17 mouse cellular contexts compared by ENCODE assay signal in the genomic region with DNA sequence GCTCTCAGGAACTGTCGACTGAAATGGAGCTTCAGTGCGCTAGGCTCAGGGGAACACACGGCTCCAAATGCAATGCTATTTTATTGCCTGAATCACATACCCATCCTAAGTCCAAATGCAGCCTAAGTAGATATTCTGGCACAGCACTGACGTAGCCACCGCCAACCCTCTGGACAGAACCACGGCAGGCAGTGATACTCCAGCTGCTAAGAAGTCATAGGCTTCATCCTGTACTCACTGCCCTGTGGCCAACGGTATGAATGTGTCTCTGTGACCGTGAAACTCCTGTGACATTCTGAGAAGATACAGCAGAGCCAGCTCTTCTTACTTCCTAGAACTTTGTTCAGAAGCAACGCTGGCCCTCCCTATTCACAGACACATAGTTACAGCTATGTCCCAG. TPM values are rescaled to one million over a fixed set of nuclear protein-coding genes. Genes with fewer than 3 reads are reported as not detected.
"Had no signal": no experiment of that assay in that cellular context is flagged by ENCODE, and none has a peak within 500 bp of the region (broad histone marks: within the 10 kb centered on the region; RNA-seq: fewer than 3 reads in every experiment).

No protein-coding gene starts in this region.

- H3K4me2 ChIP-seq: limb, embryonic 13.5 days; midbrain, embryonic 12.5 days had no signal

- H3K27me3 ChIP-seq: limb, embryonic 13.5 days; midbrain, embryonic 12.5 days had no signal

- H3K9ac ChIP-seq: limb, embryonic 13.5 days; liver, embryonic 14.5 days; midbrain, embryonic 12.5 days had no signal

- H3K4me3 ChIP-seq: limb, embryonic 13.5 days; midbrain, embryonic 12.5 days had no signal

- H3K9me3 ChIP-seq: limb, embryonic 13.5 days; midbrain, embryonic 12.5 days had no signal

- DNase-seq: kidney, postnatal 36 days; left cerebral cortex, postnatal 4 days; lung, adult 18-20 months; right cerebral cortex, postnatal 14 days; thymus, postnatal 36 days had no signal

- H3K27ac ChIP-seq: limb, embryonic 13.5 days; liver, embryonic 14.5 days; midbrain, embryonic 12.5 days had no signal

- H3K4me1 ChIP-seq: midbrain, embryonic 12.5 days had no signal

RNA-seq across cellular contexts. Expression of a gene that starts 27.2 kb away (rescaled TPM):
- total RNA-seq: left cerebral cortex, adult 18-20 months; left cerebral cortex, postnatal 10 days; liver, adult 2 months; megakaryocyte-erythroid progenitor cell, adult 5-6 weeks had no signal
- polyA plus RNA-seq: liver, adult 2 months; liver, embryonic 14.5 days; small intestine, adult 2 months had no signal

RNA-seq across cellular contexts. Expression of a gene that starts 53.9 kb away (rescaled TPM):
- total RNA-seq: left cerebral cortex, postnatal 10 days; liver, adult 2 months; megakaryocyte-erythroid progenitor cell, adult 5-6 weeks had no signal
- polyA plus RNA-seq: limb, embryonic 13.5 days; liver, embryonic 14.5 days; lung, embryonic 16.5 days; midbrain, embryonic 12.5 days; midbrain, postnatal 0 days; neural tube, embryonic 14.5 days; stomach, embryonic 16.5 days had no signal
